Mouse (Mus musculus) right cerebral cortex, adult 2 months (tissue): Measurements from ENCODE around the gene Gdpgp1.

ENCODE experiments used
- DNase-seq, 2 experiments: peaks; one replicate each; pipeline ENCODE4 v3.0.0; 2021 to 2022; ENCODE audit warnings: low spot score in 2 of 2

Gdpgp1 gene

GRCm38 (mm10) chr7:80232489-80233029, at the start of gene Gdpgp1, which contains the start of gene Cib1:
Gdpgp1 (plus strand) TSS chr7:80232865.
Cib1 (minus strand) TSS chr7:80232813.
- DNase-seq = peak; percentile 90 to 94

GRCm38 (mm10) chr7:80183466-80183865, 49.2 kb upstream of the Gdpgp1 start:
- no peak for DNase-seq

GRCm38 (mm10) chr7:80183969-80184368, 48.7 kb upstream of the Gdpgp1 start:
- no peak for DNase-seq

GRCm38 (mm10) chr7:80184551-80184950, 48.1 kb upstream of the Gdpgp1 start:
- no peak for DNase-seq

- no peak for DNase-seq
Observed at GRCm38 (mm10) chr7:80184968-80185367, 47.7 kb upstream of the Gdpgp1 start.

GRCm38 (mm10) chr7:80186021-80186420, 46.6 kb upstream of the Gdpgp1 start:
- DNase-seq = no peak

- peak; percentile 91 to 96 for DNase-seq
Observed at GRCm38 (mm10) chr7:80186531-80187296, 46.0 kb upstream of the Gdpgp1 start, which contains the start of gene Sema4b. Sema4b (plus strand) TSS chr7:80186841.

- DNase-seq = no peak
Observed at GRCm38 (mm10) chr7:80187501-80187900, 45.2 kb upstream of the Gdpgp1 start.

- DNase-seq = no peak
Observed at GRCm38 (mm10) chr7:80188579-80189125, 44.0 kb upstream of the Gdpgp1 start.

GRCm38 (mm10) chr7:80189147-80189933, 43.3 kb upstream of the Gdpgp1 start:
- no peak for DNase-seq

- DNase-seq = no peak
Observed at GRCm38 (mm10) chr7:80191455-80191854, 41.2 kb upstream of the Gdpgp1 start.

GRCm38 (mm10) chr7:80192226-80193061, 40.2 kb upstream of the Gdpgp1 start:
- peak; percentile 46 to 63 for DNase-seq

- no peak for DNase-seq
Observed at GRCm38 (mm10) chr7:80193941-80194739, 38.5 kb upstream of the Gdpgp1 start.

- DNase-seq = no peak
Observed at GRCm38 (mm10) chr7:80195146-80195545, 37.5 kb upstream of the Gdpgp1 start.

GRCm38 (mm10) chr7:80195576-80196263, 36.9 kb upstream of the Gdpgp1 start:
- no peak for DNase-seq

- no peak for DNase-seq
Observed at GRCm38 (mm10) chr7:80197371-80197770, 35.3 kb upstream of the Gdpgp1 start.

GRCm38 (mm10) chr7:80197941-80198778, 34.5 kb upstream of the Gdpgp1 start:
- DNase-seq = peak; percentile 72 to 80

- DNase-seq = no peak
Observed at GRCm38 (mm10) chr7:80198863-80199262, 33.8 kb upstream of the Gdpgp1 start.

GRCm38 (mm10) chr7:80199286-80199685, 33.4 kb upstream of the Gdpgp1 start:
- no peak for DNase-seq
